Mouse (Mus musculus) left cerebral cortex, adult 2 months (tissue): ENCODE measurements around the gene Med15. TPM values are rescaled to one million over a fixed set of nuclear protein-coding genes. Genes with fewer than 3 reads are reported as not detected.
A peak's percentile ranks its signal among the peaks of the same experiment; 100 is the strongest.
"Not testable (repeated sequence)": the region's sequence is repeated elsewhere in the genome, so short reads cannot be mapped to it uniquely, and the experiment has no call there.

ENCODE experiments used
- DNase-seq, 2 experiments: peaks; one replicate each; pipeline ENCODE4 v3.0.0; 2021 to 2022; ENCODE audit warnings: low spot score in 2 of 2, mixed read lengths in 1 of 2; ENCODE audit errors: extremely low spot score in 1 of 2
- H3K27ac ChIP-seq: fragments of 200-600 bp; 2 replicates; pipeline ENCODE4 v1.8.1; 2022
- H3K4me3 ChIP-seq: fragments of 200-600 bp; 2 replicates; pipeline ENCODE4 v1.8.1; 2022
- CTCF ChIP-seq: fragments of 200-600 bp; IDR thresholded peaks from 2 replicates; pipeline ENCODE4 v1.8.1; 2022; ENCODE audit warnings: antibody characterized with exemption, mild to moderate bottlenecking, moderate library complexity
- intact Hi-C: fragments of 180-260 bp; cut with DNase I; formaldehyde crosslinking; loops from one replicate; pipeline ENCODE4 v1.15.1; 2025
- total RNA-seq, 2 experiments: library from RNA; stranded (reverse); gene quantifications; 2 replicates each; pipeline ENCODE4 v1.2.3; 2021

Gene Med15
- total RNA-seq, 2 experiments from 2014 or later = 76.9 to 83.4 TPM

DNA sequence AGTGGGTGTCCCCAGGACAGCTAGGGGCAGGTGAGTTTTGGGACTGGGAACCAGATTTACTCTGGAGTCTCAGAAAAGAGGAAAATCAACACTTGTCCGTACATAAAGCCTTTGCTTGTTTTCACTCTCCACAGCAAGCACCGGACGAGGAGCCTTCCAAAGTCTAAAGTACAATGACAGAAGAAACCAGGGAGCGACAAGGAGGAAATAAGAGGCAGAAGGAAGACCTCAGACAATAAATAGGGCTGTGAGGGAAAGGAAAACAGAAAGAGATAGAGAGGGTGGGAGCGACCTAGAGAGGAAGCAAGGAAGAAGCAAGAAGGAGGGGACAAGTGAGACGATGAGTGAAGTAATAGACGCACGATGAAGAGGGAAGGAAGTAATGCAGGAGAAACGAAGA, 26.2 kb upstream of the Med15 start:
- H3K4me3 ChIP-seq = peak overlapping the region; percentile 76
- no peak for TF ChIP-seq CTCF
- DNase-seq = no peak
- peak overlapping the region; percentile 88 for H3K27ac ChIP-seq
- intact Hi-C loops = no loop called here

DNA sequence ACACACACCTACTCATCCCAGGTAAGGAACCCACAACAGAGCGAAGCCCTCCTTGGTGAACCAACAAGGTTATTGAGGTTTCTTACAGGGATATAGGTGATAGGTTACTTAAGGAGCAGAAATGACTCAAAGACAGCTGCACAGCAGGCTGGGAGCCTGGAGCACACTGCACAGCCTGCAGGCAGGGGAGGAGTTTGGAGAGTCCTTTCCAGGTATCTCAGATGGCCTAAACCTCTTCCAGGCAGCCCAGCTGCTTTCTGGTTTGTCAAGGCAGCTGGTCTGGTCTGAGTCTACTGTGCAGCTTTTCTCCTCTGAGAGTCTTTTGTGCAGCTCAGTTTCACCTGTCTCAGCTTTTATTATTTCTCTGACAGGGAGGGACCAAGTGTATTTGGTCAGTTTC, 25.1 kb upstream of the Med15 start:
- no peak for DNase-seq
- no peak overlapping the region for H3K4me3 ChIP-seq
- no peak overlapping the region for H3K27ac ChIP-seq
- intact Hi-C loops = no loop called here
- TF ChIP-seq CTCF = no peak

DNA sequence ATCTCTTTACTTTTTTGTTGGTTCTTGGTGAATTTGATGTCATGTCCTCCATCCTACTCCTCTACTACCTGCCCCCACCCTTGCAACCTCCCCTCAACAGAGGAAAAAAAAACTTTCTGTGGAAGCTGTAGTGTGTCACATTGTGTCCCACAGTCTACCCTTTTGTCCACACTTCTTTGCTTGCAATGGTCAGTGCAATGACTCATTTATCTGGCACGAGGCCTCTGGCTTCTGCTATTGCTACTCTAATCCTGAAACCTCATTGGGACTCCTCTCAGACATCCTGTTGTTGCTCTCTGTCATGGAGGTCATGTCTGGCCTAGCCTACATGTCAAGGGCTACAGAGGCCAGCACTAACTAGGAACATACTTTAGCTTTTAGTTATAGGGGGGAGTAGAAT, 21.0 kb upstream of the Med15 start:
- TF ChIP-seq CTCF = no peak
- intact Hi-C loops = no loop called here
- Histone ChIP-seq H3K4me3 (no peak overlapping the region), H3K27ac (no peak overlapping the region)
- no peak for DNase-seq

DNA sequence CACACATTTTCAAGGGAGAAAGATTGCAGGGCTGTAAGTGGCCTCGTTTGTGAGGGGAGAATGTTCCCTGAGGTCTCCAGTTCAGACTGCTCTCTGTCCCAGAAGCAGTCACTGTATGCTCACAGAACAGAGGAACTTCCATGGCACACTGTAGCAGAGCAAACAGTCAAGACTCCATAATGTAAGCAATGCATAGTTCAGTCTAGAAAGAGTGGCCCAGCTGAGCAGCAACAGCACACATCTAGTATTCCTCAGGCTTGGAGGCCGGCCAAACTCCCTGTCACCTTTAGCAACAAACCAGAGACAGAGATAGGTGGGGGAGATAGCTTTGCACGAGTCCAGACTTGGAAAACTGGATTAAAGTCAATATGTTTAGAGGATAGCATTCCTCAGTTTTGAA, 20.3 kb upstream of the Med15 start:
- TF ChIP-seq CTCF = no peak
- Histone ChIP-seq H3K27ac (no peak overlapping the region), H3K4me3 (no peak overlapping the region)
- DNase-seq = no peak
- intact Hi-C loops = no loop called here

DNA sequence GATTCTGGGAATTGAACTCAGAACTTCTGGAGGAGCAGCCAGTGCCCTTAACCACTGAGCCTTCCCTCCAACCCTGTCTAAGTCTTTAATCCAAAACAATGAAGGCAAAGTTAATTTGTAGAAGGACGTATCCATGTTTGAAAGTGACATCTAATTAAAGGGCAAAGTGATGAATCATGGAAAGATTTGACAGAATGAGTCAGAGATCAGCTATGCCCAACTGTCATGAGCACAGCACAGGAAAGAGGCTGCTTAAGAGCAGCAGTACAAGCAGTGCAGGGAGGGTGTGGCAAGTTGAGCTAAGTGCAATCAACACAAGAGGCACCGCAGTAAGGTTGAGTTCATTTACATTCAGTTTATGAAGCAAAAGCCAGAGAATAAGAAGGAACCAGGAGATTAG, 12.4 kb upstream of the Med15 start:
- DNase-seq = no peak
- no peak overlapping the region for H3K4me3 ChIP-seq
- no peak for TF ChIP-seq CTCF
- intact Hi-C loops = loop anchor here (2.0 kb wide), 1 partner anchor 68 kb away; no protein-coding TSS in a partner anchor
- H3K27ac ChIP-seq = no peak overlapping the region

DNA sequence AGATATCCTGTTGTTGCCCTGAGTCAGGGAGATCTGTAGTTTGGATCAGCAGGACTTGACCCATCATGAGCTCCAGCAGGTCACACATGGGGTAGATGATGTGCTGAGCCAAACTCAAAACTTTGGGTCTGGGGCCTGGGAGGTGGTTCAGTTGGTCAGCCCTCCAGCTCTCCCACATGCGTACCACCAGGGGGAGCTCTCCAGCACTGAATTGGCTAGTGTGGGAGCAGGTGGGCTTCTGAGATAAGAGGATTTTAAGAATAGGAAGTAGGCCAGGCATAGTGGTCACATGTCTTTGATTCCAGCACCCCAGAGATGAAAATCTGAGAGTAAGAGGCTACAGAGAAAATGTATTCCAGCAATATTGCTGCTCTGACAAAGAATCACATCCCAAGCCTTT, 11.8 kb upstream of the Med15 start:
- no peak overlapping the region for H3K27ac ChIP-seq
- TF ChIP-seq CTCF = peak; percentile 68
- intact Hi-C loops = loop anchor here (2.0 kb wide), 1 partner anchor 68 kb away; no protein-coding TSS in a partner anchor
- DNase-seq = peak in 1 of 2 experiments; percentile 24
- no peak overlapping the region for H3K4me3 ChIP-seq

DNA sequence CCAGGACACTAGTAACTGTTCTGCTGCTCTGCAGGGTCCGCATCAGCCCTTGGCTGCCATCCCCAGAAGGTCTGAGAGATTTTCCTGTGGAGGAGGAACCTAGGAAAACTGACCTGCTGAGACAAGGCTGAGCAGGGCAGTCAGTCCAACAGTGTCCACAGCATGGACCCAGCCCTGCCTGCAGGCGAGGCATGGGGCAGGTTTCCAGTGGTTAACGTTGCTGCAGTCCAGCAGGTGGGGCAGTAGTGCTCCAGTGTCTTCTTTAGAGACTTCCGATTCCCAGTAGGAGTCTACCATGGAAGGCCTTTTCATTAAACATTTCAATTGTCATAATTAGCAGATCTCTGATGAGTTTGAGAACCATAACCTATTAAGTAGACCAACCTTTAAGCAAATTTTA, 10.6 kb upstream of the Med15 start:
- intact Hi-C loops = no loop called here
- TF ChIP-seq CTCF = peak; percentile 6; the same call in 1 of the 2 replicates
- no peak overlapping the region for H3K27ac ChIP-seq
- H3K4me3 ChIP-seq = no peak overlapping the region
- DNase-seq = no peak

DNA sequence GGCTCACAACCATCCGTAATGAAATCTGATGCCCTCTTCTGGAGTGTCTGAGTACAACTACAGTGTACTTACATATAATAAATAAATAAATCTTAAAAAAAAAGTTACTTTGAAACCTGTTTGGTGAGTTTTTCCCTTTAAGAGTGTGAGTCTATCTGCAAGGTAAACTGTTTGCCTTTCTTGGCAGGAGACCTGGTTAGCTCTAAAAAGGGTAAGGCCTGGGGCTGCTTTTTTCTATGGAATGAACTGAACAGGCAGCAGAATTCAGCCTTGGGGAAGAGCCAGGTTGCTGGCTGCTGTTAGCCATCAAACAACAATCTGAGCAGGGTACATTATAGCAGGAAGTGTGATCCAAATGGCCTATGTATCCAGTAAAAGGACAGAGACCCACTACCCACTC, 10.1 kb upstream of the Med15 start:
- H3K27ac ChIP-seq = no peak overlapping the region
- DNase-seq = no peak
- H3K4me3 ChIP-seq = no peak overlapping the region
- no peak for TF ChIP-seq CTCF
- intact Hi-C loops = no loop called here

DNA sequence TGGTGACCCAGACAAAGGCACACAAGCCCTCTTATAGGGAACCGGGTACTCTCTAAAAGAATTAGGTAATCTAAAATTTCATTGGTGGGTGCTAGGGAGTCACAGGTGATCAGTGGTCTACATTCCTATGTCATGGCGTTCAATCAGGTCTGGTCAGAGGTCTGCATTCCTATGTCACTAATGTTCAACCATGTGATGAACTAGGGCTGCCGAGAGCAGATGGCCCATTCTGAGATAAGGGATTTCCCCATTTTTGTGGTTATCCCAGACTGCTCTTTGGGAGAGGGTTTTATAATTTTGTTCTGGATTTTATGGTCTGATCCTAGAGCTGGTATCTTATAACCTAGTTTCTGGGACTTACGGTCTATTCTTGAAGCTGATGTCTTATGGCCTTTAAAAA, 7.4 kb upstream of the Med15 start:
- H3K27ac ChIP-seq = no peak overlapping the region
- intact Hi-C loops = no loop called here
- DNase-seq = no peak
- no peak overlapping the region for H3K4me3 ChIP-seq
- no peak for TF ChIP-seq CTCF

DNA sequence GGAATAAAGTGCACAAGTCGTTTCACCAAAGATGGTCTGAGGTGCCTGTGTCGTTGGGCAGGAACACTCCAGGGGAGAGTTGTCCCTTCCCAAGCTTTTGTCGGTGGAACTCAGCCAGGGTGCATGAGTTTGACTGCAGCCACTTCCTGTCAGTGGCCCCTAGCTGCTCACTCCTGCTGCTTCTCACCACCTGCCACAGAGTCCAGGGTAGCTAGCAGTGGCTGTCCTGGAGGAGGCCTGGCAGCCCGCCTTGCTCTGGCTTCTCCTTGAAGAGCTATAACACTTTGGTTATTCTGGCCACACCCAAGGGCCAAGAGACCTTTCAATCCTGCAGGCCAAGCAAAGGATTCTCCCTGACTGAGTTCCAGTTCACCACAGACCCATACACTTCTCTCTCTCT, 3.5 kb upstream of the Med15 start:
- no peak for TF ChIP-seq CTCF
- H3K27ac ChIP-seq = no peak overlapping the region
- DNase-seq = no peak
- H3K4me3 ChIP-seq = no peak overlapping the region
- intact Hi-C loops = loop anchor here (10.0 kb wide), 1 partner anchor 239 kb away; no protein-coding TSS in a partner anchor

DNA sequence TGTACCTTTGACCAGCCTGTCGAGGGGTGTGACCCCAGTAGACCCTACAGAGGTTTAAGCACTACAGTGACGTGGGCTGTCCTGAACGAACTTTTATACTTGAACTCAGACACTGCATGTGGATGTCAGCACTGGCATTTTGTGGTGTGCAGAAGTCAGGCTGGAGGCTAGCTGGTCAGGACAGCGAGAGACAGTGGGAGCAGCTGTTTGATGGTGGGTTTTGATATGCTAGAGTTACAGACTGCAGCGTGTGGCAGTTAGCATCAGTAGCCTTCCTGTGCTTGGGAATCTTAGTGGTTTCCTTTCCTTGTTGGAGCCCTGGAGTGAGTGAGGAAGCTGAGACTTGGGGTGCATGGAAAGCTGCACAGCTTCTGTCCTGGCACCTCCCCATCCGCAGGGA, 2.2 kb upstream of the Med15 start:
- not testable (repeated sequence) for H3K27ac ChIP-seq, DNase-seq, H3K4me3 ChIP-seq
- intact Hi-C loops = loop anchor here (10.0 kb wide), 1 partner anchor 240 kb away; no protein-coding TSS in a partner anchor

DNA sequence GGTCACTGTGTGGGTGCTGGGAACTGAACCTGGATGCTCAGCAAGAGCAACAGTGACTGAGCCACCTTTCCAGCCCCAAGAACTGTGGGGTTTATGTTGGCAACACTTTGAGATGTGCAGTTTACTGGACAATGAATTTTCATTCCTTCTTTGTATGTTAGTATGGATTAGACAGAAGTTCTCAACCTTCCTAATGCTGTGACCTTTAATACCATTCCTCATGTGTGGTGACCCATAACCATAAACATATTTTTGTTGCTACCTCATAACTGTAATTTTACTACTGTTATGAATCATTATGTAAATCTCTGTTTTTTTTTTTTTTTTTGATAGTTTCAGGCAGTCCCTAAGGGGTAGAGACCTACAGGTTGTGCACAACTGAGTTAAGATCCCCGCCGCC, 955 bp upstream of the Med15 start:
- intact Hi-C loops = loop anchor here (10.0 kb wide), 1 partner anchor 241 kb away; no protein-coding TSS in a partner anchor

DNA sequence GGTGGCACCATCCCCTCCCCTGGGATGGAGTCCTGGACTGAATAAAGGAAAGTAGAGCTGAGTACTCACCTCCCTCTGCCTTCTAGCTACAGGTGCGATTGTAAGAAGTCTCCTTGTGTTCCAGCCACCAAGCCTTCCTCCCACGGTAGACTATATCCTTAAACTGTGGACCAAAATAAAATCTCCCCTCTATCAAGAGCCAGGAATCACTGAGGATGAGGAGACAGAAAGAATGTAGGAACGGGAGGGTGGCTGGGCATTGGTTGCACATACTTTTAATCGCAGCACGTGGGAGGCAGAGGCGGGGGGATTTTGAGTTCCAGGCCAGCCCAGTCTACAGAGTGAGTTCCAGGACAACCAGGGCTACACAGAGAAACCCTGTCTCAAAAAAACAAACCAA, 260 bp downstream of the Med15 start:
- DNase-seq = no peak
- Histone ChIP-seq H3K27ac (no peak overlapping the region), H3K4me3 (no peak overlapping the region)
- TF ChIP-seq CTCF = no peak
- intact Hi-C loops = loop anchor here (10.0 kb wide), 1 partner anchor 242 kb away; no protein-coding TSS in a partner anchor

More for the DNA sequence above, 955 bp upstream of the Med15 start:
- no peak for DNase-seq
- no peak overlapping the region for H3K27ac ChIP-seq
- no peak for TF ChIP-seq CTCF
- H3K4me3 ChIP-seq = no peak overlapping the region
